In the genomic region with DNA sequence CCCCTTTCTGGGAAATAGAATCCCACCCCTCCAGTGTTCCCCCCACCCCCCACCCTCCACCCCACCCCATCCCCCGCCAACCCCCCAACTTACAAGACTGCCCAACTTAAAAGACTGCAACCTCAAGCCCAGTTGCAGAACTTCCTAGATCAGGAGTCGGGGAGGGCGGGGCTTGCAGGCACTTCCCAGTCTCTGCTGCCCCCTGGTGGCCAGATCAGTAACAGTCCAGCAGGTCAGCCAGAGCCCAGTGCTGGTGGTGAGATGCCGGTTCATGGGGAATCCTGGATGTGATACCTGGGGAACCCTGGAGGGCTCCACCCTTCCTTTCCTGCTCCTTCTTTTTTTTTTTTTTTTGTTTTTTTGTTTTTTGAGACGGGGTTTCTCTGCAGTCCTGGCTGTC, we compare ENCODE assay signal across 8 mouse cellular contexts. TPM values are rescaled to one million over a fixed set of nuclear protein-coding genes. Genes with fewer than 3 reads are reported as not detected.
DNase-seq lines count a peak whose midpoint lies in the region; ATAC-seq and TF ChIP-seq lines count a peak whose summit lies in the region.

No protein-coding gene starts in this region.

- CTCF ChIA-PET in Patski (lab: Charles Lee), result no interaction called here

- H3K36me3 ChIP-seq in hindbrain, embryonic 15.5 days, result no peaks in the 10 kb centered on the region

- no peak overlapping the region for H3K4me3 ChIP-seq in hindbrain, embryonic 15.5 days

- no peaks in the 10 kb centered on the region for H3K9me3 ChIP-seq in hindbrain, embryonic 15.5 days

- no peak for DNase-seq in Patski (ENCODE audit: low read depth, low spot score)
- DNase-seq in cerebellum, adult 9-10 months, result peak; percentile 87
- DNase-seq in frontal cortex, adult 2 months (ENCODE audit: extremely low spot score in 1 of 2, low spot score in 1 of 2), result peak; percentile 78 to 97
- DNase-seq in layer of hippocampus, postnatal 36 days, result peak; percentile 86 to 88
- DNase-seq in lung, postnatal 36 days, result peak; percentile 95
- peak; percentile 92 to 95 for DNase-seq in right cerebral cortex, adult 2 months (ENCODE audit: low spot score in 2 of 2)
- peak; percentile 81 for DNase-seq in urinary bladder, postnatal 10 days (ENCODE audit: low spot score)

- no peak overlapping the region for H3K4me2 ChIP-seq in hindbrain, embryonic 15.5 days

- peaks cover 11% of the 10 kb centered on the region for H3K4me1 ChIP-seq in hindbrain, embryonic 15.5 days (replicated peaks)

- in situ Hi-C loops in Patski (cut with MboI; ENCODE audit: low pct_unique_long_range_greater_than_20kb), result loop anchor here (5.0 to 10.0 kb wide), 4 partner anchors 97 to 550 kb away; partner anchors contain the start of genes Cenpn and Cmc2

- ATAC-seq in Patski, result peak; percentile 37
- 0 out of 2 replicates have a peak, but pooled peaks have one; percentile 31 for ATAC-seq in hindbrain, embryonic 15.5 days (ENCODE audit: low FRiP score, low read depth)

- peak; percentile 86 for TF ChIP-seq CTCF in Patski (IDR thresholded peaks at IDR 0.05)

- H3K9ac ChIP-seq in hindbrain, embryonic 15.5 days, result no peak overlapping the region

- 0% methylated on average over 5 of the region's 5 CpGs for WGBS in hindbrain, embryonic 15.5 days

- H3K27me3 ChIP-seq in Patski, result no peaks in the 10 kb centered on the region
- no peaks in the 10 kb centered on the region for H3K27me3 ChIP-seq in hindbrain, embryonic 15.5 days

- no peak overlapping the region for H3K27ac ChIP-seq in hindbrain, embryonic 15.5 days (replicated peaks)

- POLR2A ChIA-PET in Patski (lab: Charles Lee), result no interaction called here

RNA-seq across cellular contexts. Expression of gene Plcg2, which starts 23.1 kb away (rescaled TPM):
- 7.6 TPM for polyA plus RNA-seq in Patski (2021)
- polyA plus RNA-seq in frontal cortex, adult 2 months (2012; rRNA removed), result 2.4 and 3.0 TPM in 2 replicates
- polyA plus RNA-seq in hindbrain, embryonic 15.5 days (2015; fragmentation: Nextera tagmentation; extraction: Ambion mirVana), result 1.4 and 1.6 TPM in 2 replicates
- total RNA-seq in layer of hippocampus, postnatal 36 days (2021), result 1 to 10 TPM; 2.6 to 3.3 TPM
